Mouse (Mus musculus) midbrain, embryonic 16.5 days (tissue): Measurements from ENCODE around the gene Lrfn4. TPM values are rescaled to one million over a fixed set of nuclear protein-coding genes. Genes with fewer than 3 reads are reported as not detected.

ENCODE experiments used
- ATAC-seq: fragments of 200-750 bp; cut with Nextera tagmentation; 2 replicates; pipeline ENCODE4 v1.8.0; 2017; ENCODE audit warnings: moderate TSS enrichment
- H3K27ac ChIP-seq: fragments of 300-500 bp; sonication (generic); 2 replicates; pipeline ENCODE4 v1.5.1; 2014; ENCODE audit warnings: mild to moderate bottlenecking, low read length, mixed read lengths
- H3K27me3 ChIP-seq: fragments of 300-500 bp; sonication (generic); 2 replicates; pipeline ENCODE4 v1.6.1; 2014; ENCODE audit warnings: low read depth, low read length, mixed read lengths; ENCODE audit not compliant: control insufficient read depth, insufficient read depth
- H3K36me3 ChIP-seq: fragments of 300-500 bp; sonication (generic); 2 replicates; pipeline ENCODE4 v1.6.1; 2014; ENCODE audit warnings: mild to moderate bottlenecking, low read length, moderate library complexity, mixed read lengths; ENCODE audit not compliant: control insufficient read depth, insufficient read depth
- H3K4me1 ChIP-seq: fragments of 300-500 bp; sonication (generic); 2 replicates; pipeline ENCODE4 v1.6.1; 2014; ENCODE audit warnings: mild to moderate bottlenecking, low read length, mixed read lengths; ENCODE audit not compliant: control insufficient read depth, insufficient read depth
- H3K4me2 ChIP-seq: fragments of 300-500 bp; sonication (generic); 2 replicates; pipeline ENCODE4 v1.6.1; 2014; ENCODE audit warnings: mild to moderate bottlenecking, low read length, mixed read lengths
- H3K4me3 ChIP-seq: fragments of 300-500 bp; sonication (generic); 2 replicates; pipeline ENCODE4 v1.5.1; 2014; ENCODE audit warnings: low read depth, mild to moderate bottlenecking, low read length, moderate library complexity, mixed read lengths
- H3K9ac ChIP-seq: fragments of 300-500 bp; sonication (generic); 2 replicates; pipeline ENCODE4 v1.6.1; 2014; ENCODE audit warnings: low read depth, low read length, mixed read lengths
- H3K9me3 ChIP-seq: fragments of 300-500 bp; sonication (generic); replicated peaks from 2 replicates; pipeline ENCODE4 v1.6.1; 2014; ENCODE audit warnings: mild to moderate bottlenecking, low read length, mixed read lengths; ENCODE audit not compliant: control insufficient read depth, poor library complexity, severe bottlenecking
- WGBS: fragments of 180-500 bp; shearing (Covaris S2); extraction: QIAGEN DNeasy Blood & Tissue Kit; methylation state at CpG from one replicate; pipeline ENCODE4 v1.1.7; 2014; 5-methylcytosine and 5-hydroxymethylcytosine counted together
- polyA plus RNA-seq: library from polyadenylated mRNA; unstranded; fragments of >200 nt; fragmentation: Nextera tagmentation; extraction: Ambion mirVana; gene quantifications from 2 replicates; pipeline ENCODE4 v1.2.1, GENCODE M21; 2015

Gene Lrfn4
- 10.4 and 11.3 TPM in 2 replicates for polyA plus RNA-seq

DNA sequence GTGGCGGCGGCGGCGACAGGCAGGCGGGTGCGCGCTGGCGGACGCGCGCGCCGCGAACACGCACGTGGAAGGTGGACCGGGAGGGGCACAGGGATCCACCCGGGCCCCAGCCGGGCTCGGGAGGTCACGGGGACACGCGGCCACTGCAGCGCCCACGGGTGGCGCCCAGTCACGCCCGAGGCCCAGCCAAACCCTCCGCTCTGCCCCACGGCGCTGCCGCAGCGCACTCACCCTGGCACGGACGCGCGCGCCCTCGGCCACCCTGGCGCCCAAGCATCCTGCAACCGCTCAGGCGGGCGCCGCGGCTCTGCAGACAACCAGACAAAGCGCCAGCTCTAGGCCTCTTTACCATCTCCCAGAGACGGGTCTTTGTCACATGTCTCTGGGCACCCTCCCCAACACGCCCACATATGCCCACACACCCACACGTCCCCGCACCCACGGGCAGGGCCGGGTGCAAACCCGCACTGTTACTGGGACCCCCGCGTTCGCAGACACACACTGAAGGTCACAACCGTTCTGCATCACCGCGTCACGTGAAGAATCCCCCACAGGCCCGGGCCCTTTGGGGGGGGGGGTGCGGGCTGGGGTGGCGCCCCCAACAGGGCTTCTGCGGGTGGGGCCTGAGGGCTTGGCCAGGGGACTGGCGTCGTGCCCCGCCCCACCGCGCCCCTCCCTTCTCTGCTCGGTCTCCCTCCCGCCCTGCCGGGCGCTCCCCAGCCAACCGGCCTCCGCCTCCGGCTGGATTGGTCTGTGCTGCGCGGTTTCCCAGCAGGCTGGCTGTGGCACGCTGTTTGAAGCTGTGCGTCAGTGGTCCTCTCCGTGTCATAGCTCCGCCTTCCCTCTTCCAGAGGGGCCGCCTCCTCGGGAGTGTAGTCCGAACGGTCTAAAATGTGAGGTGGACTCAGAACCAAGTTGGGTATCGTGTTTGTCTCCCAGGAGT is at the start of gene Lrfn4:
Gene Lrfn4 (minus strand): TSS at position 517 of the 943 bp plus-strand sequence.
- H3K27ac ChIP-seq: peak within 1 kb of the TSS; percentile 84
- ATAC-seq: peak; percentile 91
- H3K27me3 ChIP-seq: no peaks in the 10 kb centered on the region
- peak within 1 kb of the TSS; percentile 92 for H3K4me2 ChIP-seq
- under 1% methylated on average over 68 of the region's 87 CpGs for WGBS
- peak within 1 kb of the TSS; percentile 98 for H3K9ac ChIP-seq
- H3K9me3 ChIP-seq: no peaks in the 10 kb centered on the region
- peaks cover 10% of the 10 kb centered on the region for H3K36me3 ChIP-seq
- peaks cover 29% of the 10 kb centered on the region for H3K4me1 ChIP-seq
- H3K4me3 ChIP-seq: peak within 1 kb of the TSS; percentile 92

GRCm38 (mm10) chr19:4658156-4658555 is 42.7 kb upstream of the Lrfn4 start:
- H3K27me3 ChIP-seq: no peaks in the 10 kb centered on the region
- ATAC-seq: no peak
- H3K9ac ChIP-seq: no peak overlapping the region
- WGBS: 87% methylated on average over 5 of the region's 5 CpGs
- H3K27ac ChIP-seq: no peak overlapping the region
- no peaks in the 10 kb centered on the region for H3K4me1 ChIP-seq
- H3K36me3 ChIP-seq: no peaks in the 10 kb centered on the region
- H3K4me2 ChIP-seq: no peak overlapping the region
- no peaks in the 10 kb centered on the region for H3K9me3 ChIP-seq
- no peak overlapping the region for H3K4me3 ChIP-seq

- H3K27ac ChIP-seq: no peak overlapping the region
- H3K4me3 ChIP-seq: no peak overlapping the region
- WGBS: 64% methylated on average over 11 of the region's 11 CpGs
- no peak overlapping the region for H3K4me2 ChIP-seq
- no peaks in the 10 kb centered on the region for H3K27me3 ChIP-seq
- no peaks in the 10 kb centered on the region for H3K9me3 ChIP-seq
- no peak for ATAC-seq
- no peaks in the 10 kb centered on the region for H3K36me3 ChIP-seq
- no peak overlapping the region for H3K9ac ChIP-seq
- no peaks in the 10 kb centered on the region for H3K4me1 ChIP-seq
Measured at GRCm38 (mm10) chr19:4646917-4647492, 31.5 kb upstream of the Lrfn4 start.

DNA sequence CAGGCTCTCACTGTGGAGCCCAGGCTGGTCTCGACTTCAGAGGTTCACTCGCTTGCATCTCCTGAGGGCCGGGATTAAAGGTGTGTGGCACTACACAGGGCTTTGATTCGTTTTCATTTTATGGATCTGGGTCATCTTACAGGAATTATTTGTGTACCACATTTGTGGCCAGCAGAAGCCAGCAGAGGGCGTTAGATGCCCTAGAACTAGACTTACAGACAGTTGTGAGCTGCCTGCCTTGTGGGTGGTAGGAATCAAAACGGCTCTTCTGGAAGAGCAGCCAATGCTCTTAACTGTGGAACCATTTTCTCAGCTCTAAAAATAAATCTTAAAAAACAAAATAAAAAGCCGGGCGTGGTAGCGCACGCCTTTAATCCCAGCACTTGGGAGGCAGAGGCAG is 28.8 kb upstream of the Lrfn4 start:
- no peak for ATAC-seq
- no peaks in the 10 kb centered on the region for H3K27me3 ChIP-seq
- no peaks in the 10 kb centered on the region for H3K4me1 ChIP-seq
- H3K4me3 ChIP-seq: no peak overlapping the region
- no peak overlapping the region for H3K27ac ChIP-seq
- H3K36me3 ChIP-seq: no peaks in the 10 kb centered on the region
- H3K4me2 ChIP-seq: no peak overlapping the region
- 39% methylated on average over 10 of the region's 10 CpGs for WGBS
- no peak overlapping the region for H3K9ac ChIP-seq
- no peaks in the 10 kb centered on the region for H3K9me3 ChIP-seq

GRCm38 (mm10) chr19:4635986-4636385 is 20.5 kb upstream of the Lrfn4 start:
- no peaks in the 10 kb centered on the region for H3K9me3 ChIP-seq
- no peak overlapping the region for H3K4me2 ChIP-seq
- H3K4me3 ChIP-seq: no peak overlapping the region
- 73% methylated on average over 4 of the region's 4 CpGs for WGBS
- no peaks in the 10 kb centered on the region for H3K27me3 ChIP-seq
- H3K9ac ChIP-seq: no peak overlapping the region
- no peak for ATAC-seq
- H3K4me1 ChIP-seq: no peaks in the 10 kb centered on the region
- no peak overlapping the region for H3K27ac ChIP-seq
- H3K36me3 ChIP-seq: no peaks in the 10 kb centered on the region

DNA sequence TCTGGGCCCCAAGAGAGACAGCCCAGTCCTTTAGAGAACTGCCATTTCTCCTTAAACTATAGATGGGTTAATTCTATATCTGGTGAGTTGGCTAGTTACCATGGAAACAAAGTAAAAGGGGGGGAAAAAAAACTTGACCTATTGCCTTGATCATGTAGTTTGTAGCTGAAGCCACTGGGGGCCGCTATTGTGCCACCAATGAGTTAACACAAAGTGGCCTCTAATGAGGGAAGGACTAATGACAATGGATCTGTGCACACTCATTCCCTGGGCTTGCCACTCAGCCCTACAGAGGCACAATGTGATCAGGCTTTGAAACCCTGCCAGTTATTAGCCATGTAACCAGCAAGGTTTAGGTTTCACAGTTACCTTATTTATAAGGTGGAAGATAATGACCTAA is 13.4 kb upstream of the Lrfn4 start:
- ATAC-seq: 0 out of 2 replicates have a peak, but pooled peaks have one; percentile 41

DNA sequence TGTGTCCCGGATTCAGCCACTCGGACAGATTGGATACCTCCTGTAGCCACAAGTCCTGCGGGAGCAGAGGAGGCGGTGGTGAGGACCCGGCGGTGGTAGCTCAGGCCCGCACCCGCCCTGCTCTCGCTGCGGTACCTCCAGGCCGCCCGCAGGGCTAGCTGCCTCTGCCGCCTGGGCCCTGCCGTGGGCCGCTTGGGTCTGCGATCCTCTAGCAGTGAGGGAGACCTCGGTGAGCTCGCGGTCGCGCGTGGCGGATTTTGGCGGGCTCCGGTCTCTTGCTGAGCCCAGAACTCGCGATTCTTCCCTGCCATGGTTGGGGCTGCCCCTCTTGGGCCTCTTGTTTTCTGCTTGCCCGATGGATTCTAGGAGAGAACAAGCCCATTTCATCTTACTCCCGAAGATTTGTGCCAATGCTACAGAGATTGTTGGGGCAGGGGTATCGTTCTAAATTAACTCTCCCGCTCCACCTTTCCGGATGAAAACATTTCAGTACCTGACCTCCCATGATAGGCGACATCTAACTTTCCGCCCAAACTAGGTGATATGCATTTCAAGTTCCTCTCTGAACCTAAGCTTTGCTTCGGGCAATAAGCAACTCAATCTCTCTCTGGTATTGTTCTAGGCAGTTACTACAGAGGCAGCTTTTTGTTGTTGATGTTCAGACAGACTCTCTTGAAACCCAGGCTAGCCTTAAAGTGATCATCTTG is 10.5 kb upstream of the Lrfn4 start:
- Histone ChIP-seq H3K4me3 (peak overlapping the region; percentile 85), H3K9me3 (no peaks in the 10 kb centered on the region), H3K36me3 (peaks cover 4% of the 10 kb centered on the region), H3K9ac (peak overlapping the region; percentile 89), H3K27ac (peak overlapping the region; percentile 96), H3K4me1 (peaks cover 27% of the 10 kb centered on the region), H3K4me2 (peak overlapping the region; percentile 77), H3K27me3 (no peaks in the 10 kb centered on the region)
- ATAC-seq: peak; percentile 76
- WGBS: 1% methylated on average over 35 of the region's 35 CpGs

More for the DNA sequence above, 13.4 kb upstream of the Lrfn4 start:
- WGBS: 0% methylated on average over 1 of the region's 1 CpGs
- H3K36me3 ChIP-seq: no peaks in the 10 kb centered on the region
- no peaks in the 10 kb centered on the region for H3K27me3 ChIP-seq
- peak overlapping the region; percentile 69 for H3K27ac ChIP-seq
- H3K9me3 ChIP-seq: no peaks in the 10 kb centered on the region
- H3K4me1 ChIP-seq: peaks cover 27% of the 10 kb centered on the region
- H3K4me3 ChIP-seq: no peak overlapping the region
- H3K4me2 ChIP-seq: no peak overlapping the region
- H3K9ac ChIP-seq: peak overlapping the region; percentile 42; the same call in 1 of the 2 replicates

DNA sequence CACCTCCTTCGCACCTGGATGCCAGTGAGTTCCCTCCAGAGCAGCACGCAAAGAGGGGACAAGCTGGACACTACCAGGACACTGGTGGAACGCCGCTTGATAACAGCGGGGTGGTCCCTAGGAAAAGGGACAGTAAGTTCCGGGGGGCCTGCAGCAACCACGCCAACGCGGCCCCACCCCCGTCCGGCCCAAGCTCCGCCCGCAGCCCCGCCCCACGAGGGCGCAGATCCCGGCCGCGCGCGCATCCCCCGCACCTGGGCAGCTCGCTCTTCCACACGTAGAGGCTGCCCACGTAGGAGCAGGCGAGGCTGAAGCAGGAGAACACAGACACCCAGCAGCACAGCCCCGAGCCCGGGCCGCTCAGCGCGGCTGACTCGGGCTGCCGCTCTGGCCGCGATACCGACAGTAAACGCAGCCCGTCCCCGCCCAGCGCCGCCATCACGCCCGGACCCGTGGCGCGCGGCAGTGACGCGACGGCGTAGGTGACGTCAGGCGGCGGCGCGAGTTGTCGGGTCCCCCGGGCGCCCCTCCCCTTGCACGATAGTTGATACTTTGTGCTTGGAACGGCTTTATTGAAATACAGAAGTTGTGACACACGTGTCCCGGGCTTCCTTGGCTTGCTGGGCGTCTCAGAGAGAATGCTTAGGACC is 9.8 kb upstream of the Lrfn4 start, which contains the start of gene Rce1:
Gene Rce1 (minus strand): TSS at position 463 of the 650 bp plus-strand sequence.
- Histone ChIP-seq H3K4me1 (peaks cover 27% of the 10 kb centered on the region), H3K27me3 (no peaks in the 10 kb centered on the region), H3K4me3 (peak within 1 kb of the TSS; percentile 85), H3K4me2 (peak within 1 kb of the TSS; percentile 77), H3K36me3 (peaks cover 7% of the 10 kb centered on the region), H3K9me3 (no peaks in the 10 kb centered on the region), H3K9ac (peak within 1 kb of the TSS; percentile 89), H3K27ac (peak within 1 kb of the TSS; percentile 96)
- under 1% methylated on average over 62 of the region's 64 CpGs for WGBS
- ATAC-seq: peak; percentile 84
